Mouse (Mus musculus): ENCODE measurements at regions not wholly inside any gene's neighbourhood (a gene's known extent, or its start where the extent isn't known, plus 50 kb on each side); places are given as distances from the start of the nearest gene placed in this dataset.

DNA sequence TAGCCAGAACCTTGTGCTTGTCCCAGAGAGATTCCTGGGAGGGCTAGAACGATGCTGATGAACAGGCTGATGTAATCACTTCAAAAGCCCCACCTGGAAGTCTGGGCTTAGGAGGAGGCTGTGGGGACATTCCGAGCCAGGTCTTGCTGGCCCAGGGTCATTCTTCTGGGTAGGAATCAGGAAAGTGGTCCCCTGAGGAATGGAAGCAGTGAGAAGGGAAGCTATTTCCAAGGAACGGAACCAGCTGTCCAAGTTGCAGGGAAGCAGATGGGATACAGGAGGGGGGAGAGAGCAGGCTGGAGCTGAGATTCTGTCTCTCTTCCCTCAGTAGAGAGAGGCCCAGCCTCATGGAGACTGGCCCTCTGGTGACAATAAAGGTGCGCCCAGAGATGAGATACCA, 243.9 kb downstream of the Tcf7l2 start:
- peak; percentile 69 to 79 for DNase-seq

DNA sequence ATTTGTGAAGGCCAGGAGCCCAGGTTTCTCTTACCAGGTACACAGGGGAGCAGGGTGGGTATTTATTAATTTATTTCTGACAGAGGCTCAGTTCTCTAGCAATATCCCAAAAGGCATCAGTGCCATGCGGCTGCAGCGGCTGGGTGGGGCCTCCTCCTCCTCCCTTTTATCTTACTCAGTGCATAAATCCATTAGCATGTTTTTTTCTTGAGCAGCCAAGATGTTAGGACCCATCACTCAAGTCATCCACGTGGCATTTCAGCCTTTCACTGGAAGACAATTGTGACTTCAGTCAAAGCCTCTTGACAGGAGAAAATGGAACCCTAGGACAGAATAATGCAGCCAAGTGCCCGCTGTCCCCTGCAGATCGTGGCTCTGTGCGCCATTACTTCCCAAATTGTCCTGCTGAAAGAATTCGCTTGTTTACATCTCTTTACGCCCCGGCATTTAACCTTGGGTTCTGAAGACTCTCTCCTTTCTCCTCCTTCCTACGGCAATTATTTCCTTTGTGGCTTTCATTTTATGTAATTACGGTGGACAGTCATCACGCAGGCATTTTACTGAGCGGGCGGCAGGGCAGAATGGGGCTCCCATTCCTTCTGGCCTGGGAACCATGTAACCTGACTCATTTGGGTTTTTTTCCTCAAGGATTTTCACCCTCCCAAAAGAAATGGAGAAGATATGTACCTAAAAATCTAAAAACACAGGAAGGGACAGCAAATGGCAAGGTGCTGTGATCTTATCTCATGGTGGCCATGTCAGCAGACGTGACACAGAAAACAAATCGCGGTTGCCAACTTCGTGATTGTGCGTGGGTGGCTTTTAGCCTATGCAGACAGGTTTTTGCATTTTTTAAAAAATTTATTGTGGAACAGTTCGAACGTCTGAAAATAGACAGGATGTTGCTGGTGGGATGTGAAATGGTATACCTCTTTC, 250.4 kb downstream of the Tcf7l2 start:
- no peak for DNase-seq

DNA sequence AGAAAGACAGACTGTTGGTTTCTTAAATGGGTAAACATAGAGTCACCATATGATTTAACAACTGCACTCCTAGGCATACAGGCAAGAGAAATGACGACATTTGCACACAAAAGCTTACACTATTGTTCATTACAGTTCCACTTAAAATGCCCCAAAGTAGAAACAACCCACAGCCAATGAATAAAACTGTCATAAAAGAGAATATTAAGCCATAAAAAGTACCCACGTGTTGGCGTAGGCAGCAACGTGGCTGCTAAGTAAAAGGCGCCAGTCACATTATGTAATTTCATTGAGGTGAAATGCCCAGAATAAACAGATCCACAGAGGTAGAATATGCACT, 251.1 kb downstream of the Tcf7l2 start:
- DNase-seq: no peak

DNA sequence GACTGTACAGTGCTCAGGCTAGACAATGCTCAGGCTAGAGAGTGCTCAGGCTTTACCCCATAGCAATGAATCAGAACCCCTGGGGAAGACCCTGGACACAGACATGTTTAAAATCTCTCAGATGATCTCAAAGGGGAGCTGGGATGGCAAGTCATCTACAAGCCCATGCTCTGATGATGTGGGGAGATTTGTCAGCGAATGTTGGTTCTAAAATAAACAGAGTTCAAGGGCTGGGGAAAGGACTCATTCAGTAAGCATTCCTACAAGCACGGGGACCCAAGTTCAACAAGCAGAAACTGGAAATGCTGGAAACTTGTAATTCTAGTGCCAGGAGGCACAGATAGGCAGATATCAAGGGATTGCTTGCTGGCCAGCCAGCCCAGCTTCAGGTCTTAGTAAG, 254.1 kb downstream of the Tcf7l2 start:
- no peak for DNase-seq

DNA sequence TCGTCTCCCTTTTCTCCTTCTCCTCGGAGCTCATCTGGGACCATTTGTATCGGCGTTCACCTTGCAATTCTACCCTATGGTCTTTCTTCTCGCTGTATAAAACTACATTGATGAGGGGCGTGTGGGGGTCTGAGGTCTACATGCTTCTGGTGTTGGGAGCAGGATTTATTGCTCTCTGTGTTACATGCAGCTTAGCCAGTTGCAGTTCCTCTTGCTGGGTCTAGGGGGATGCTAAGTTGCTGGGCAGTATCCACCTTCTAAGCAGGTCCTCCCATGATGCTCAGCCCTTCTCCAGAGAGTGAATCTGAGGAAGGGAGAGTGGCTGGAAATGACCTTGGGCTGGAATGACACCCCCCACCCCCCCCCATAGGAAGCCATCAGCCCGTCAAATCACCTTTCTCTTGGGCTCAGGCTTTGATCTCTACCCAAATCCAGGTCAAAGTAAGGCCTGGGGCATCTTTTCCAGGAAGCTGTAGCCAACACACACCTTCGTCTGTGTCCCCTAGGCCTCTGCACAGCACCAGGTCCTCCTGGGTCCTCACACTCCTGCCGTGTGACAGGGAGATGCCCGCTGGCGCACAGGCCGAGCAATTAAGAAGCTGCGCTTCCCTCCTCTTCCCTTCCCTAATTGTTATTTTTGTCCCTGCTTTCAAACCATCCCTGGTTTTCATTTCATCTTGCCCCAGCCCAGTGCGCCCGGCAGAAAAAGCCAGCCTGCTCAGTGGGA, 257.0 kb downstream of the Tcf7l2 start:
- DNase-seq: no peak

GRCm38 (mm10) chr19:55999409-55999808, 257.8 kb downstream of the Tcf7l2 start:
- DNase-seq: no peak

DNA sequence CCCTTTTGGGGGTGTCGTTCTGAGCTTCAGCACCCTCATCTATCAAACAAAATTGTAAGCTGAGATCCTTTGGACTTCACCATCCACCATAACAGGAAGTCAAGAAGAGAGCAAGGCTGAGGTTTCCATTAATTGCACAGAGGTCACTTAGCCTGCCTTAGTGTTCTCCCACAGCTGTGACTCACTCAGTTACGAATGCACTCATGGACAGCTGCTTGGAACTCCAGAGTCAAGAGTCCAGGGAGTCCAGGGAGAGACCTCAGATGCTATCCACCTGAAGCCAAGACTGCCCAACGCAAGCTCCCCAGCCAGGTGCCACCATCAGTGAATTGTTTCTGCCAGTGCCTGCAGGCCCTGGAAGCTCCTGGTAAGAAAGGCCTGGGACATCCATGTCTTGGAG, 259.8 kb downstream of the Tcf7l2 start:
- DNase-seq: no peak

- peak in 1 of 2 experiments; percentile 52 for DNase-seq
Observed at GRCm38 (mm10) chr19:56005886-56006285, 264.3 kb downstream of the Tcf7l2 start.

DNA sequence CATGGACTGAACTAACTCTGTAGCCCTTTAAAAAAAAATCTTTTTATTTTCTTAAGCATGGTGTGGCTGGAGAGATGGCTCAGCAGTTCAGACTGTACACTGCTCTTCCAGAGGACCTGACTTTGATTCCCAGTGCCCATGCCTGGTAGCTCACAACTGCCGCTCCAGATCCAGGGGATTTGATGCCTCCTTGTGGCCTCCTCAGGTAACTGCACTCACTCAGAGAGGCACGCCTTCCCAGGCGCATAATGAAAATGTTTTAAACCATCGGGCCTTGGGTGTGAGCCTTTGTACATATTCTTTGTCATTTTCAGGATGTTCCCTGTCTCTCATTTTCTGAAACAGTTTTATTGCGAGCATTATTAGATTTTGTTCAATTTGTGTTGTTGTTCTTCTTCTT, 265.8 kb downstream of the Tcf7l2 start:
- no peak for DNase-seq

DNA sequence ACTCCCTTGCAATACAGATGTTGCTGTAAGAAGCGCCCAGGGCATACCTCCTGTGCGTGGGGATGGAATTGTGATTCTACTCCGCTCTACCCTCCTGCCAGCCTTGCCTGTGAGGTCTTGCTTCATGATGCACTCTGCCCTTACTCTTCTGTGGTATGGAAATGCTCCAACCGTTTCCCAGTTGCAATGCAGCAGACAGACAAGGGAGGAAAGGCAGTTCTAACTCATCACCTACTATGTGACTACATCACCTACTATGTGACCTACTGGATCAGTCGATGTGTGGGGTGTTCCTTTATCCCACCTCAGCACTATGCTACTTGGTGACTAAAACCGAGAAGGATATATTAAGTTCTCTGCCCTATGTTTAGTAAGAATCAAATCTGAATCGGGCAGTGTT, 269.1 kb downstream of the Tcf7l2 start:
- DNase-seq: no peak

- DNase-seq: no peak
Observed at GRCm38 (mm10) chr19:56011292-56011691, 269.7 kb downstream of the Tcf7l2 start.

DNA sequence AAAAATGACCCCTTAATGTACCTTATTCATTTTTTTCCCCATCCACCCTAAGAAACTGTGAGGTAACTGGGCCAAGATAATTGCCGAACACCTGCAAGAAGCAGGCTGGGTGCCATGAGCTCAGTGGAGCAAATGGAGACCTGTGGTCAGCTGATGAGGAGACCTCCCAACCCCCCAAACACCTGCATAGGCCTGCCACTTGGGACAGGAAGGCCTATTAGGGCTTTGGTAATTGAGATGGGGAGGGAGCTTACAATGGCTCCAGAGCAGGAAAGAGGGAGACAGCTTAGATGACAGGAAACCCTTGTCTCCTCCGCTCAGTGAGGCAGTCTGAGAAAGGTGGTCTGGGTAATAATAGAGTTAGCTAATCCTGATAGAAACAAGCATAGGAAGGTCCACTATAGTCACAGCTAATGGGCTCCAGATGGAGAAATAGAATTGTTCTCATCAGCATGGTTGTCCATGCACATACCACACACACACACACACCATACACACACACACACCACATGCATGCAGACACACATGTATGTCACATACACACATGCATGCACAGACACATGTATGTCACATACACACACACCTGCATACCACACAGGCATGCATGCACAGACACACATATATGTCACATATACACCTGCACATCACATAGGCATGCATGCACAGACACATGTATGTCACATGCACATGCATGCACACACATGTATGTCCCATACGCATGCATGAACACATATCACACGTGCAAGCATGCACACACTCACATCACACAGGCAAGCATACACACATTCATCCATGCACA, 270.2 kb upstream of the Habp2 start:
- DNase-seq: no peak

GRCm38 (mm10) chr19:56017524-56017923, 269.4 kb upstream of the Habp2 start:
- no peak for DNase-seq

GRCm38 (mm10) chr19:56019143-56019542, 267.8 kb upstream of the Habp2 start:
- no peak for DNase-seq

- DNase-seq: no peak
Observed at GRCm38 (mm10) chr19:56022348-56022747, 264.6 kb upstream of the Habp2 start.

GRCm38 (mm10) chr19:56024599-56024998, 262.3 kb upstream of the Habp2 start:
- DNase-seq: no peak

DNA sequence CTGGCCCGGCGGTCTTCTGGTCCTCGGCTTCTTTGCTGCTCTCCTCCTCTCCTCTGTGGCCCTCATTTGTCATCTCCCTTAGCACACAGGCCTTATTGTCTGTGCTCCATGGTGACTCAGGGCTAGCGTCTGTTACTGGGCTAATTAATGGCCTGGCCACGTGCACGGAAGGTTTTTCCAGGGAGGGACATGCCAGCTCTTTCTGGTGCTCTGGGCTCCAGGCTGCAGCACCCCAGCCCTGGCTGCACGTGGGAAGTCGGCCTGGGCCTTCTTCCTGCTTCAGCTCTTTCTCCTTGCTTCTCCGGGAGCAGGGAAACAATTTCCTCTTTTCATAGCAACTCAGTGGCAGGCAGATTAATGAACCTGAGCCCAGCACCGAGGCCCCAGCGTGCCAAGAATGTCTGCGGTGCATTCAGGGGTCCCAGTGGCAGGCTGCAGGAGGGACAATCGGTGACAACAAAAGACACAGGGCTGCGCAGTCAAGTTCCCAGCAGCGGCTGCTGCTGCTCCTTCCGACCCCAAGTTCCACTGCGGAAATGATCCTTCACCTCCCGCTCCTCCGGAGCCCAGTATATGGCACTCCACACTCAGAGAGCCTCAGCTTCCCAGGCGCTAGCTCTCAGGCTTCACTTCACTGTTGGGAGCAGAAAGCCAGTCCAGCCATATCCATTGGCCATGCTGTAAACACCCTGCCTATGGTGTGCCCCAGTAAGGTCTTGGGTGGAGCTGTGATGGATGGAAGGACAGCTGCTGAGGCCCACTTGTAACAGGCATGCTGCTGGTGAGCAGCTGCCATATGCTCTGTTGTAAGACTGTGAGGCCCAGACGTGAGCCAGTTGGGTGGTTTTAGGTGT, 257.3 kb upstream of the Habp2 start:
- DNase-seq: peak; percentile 55 to 66

GRCm38 (mm10) chr19:56030401-56030925, 256.5 kb upstream of the Habp2 start:
- no peak for DNase-seq

GRCm38 (mm10) chr19:56034552-56034951, 252.4 kb upstream of the Habp2 start:
- no peak for DNase-seq

DNA sequence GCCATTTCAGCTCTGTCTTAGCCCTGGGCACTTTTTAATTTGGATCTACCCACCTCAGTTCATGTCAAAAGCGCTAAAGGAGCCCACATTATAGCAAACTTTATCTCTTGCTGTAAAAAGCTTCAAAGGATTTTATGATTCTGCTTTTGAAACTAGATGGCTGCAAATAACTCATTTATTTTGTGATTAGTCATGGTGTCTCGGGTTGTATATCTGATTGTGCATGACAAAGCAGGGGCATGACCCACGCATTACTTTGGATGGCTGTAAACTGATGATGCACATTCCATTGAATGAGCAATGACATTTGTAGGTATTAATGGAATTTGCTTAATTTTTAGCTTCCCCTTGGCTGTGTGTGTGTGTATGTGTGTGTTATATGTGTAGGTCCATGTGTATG, 249.4 kb upstream of the Habp2 start:
- DNase-seq: no peak

DNA sequence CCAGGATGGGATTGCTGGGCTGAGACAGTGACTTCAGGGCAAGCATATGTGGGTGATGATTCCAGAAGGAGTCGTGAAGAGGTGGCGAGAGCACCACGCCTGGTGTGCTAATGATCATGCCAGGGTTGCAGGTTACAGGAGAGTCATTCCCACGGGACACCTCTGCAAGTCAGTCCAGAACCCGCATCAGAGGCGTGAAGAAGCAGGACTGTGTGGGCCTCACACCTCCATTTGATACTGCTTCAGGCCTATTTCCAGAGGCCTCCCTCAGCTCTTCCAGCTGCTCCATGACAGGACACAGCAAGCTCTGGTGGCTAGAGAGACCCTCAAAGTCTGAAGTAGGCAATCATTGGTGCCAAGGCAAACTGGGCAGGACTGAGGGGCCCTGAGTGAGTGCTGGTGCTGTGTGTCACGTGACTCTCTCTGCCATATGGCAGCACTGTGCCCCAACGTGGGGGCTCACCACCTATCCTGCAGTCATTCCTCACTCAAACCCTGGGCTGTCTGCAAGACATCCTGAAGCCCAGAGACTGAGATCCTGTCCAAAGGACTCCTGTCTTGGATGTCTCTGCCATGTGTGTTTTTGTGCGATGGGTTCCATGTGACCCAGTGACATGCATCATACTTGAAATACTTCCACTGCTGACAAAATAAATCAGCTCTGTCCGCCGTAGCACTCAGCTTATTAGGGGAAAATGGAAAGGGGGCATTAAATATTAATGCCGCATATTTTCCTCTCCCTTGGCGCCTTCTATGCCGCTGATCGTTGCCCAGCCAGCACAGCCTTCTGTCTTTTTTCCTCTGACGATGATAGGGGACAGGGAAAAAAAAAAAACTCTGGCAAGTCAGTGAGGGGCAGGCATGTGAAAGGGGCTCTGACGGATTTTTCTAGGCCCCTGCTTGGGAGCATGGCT, 247.6 kb upstream of the Habp2 start:
- peak; percentile 13 to 40 for DNase-seq
